Mouse (Mus musculus): Measurements from ENCODE around the gene Ikzf2. TPM values are rescaled to one million over a fixed set of nuclear protein-coding genes. Genes with fewer than 3 reads are reported as not detected.

Ikzf2 gene
- polyA plus RNA-seq, 1 experiment: 11.1 TPM

GRCm38 (mm10) chr1:69653419-69653818 is 33.6 kb downstream of the Ikzf2 start:
- Histone ChIP-seq H3K4me3 (ENCODE audit: insufficient read depth, low read length) (no peak overlapping the region), H3K27ac (ENCODE audit: insufficient read depth, low read length) (no peak overlapping the region), H3K4me1 (ENCODE audit: control insufficient read depth, insufficient read depth, low read length) (peaks cover 8% of the 10 kb centered on the region)
- TF ChIP-seq CTCF (IDR thresholded peaks at IDR 0.05; ENCODE audit: borderline replicate concordance, insufficient read depth, low read length): no peak
- no peak for TF ChIP-seq POLR2A (IDR thresholded peaks at IDR 0.05; ENCODE audit: low read depth, low read length)

GRCm38 (mm10) chr1:69643138-69643537 is 43.9 kb downstream of the Ikzf2 start:
- Histone ChIP-seq H3K27ac (ENCODE audit: insufficient read depth, low read length) (no peak overlapping the region), H3K4me3 (ENCODE audit: insufficient read depth, low read length) (no peak overlapping the region), H3K4me1 (ENCODE audit: control insufficient read depth, insufficient read depth, low read length) (peaks cover 3% of the 10 kb centered on the region; the same call in 1 of the 2 replicates)
- no peak for TF ChIP-seq CTCF (IDR thresholded peaks at IDR 0.05; ENCODE audit: borderline replicate concordance, insufficient read depth, low read length)
- no peak for TF ChIP-seq POLR2A (IDR thresholded peaks at IDR 0.05; ENCODE audit: low read depth, low read length)

GRCm38 (mm10) chr1:69641986-69642385 is 45.1 kb downstream of the Ikzf2 start:
- no peak overlapping the region for H3K27ac ChIP-seq (ENCODE audit: insufficient read depth, low read length)
- no peak overlapping the region for H3K4me3 ChIP-seq (ENCODE audit: insufficient read depth, low read length)
- H3K4me1 ChIP-seq (ENCODE audit: control insufficient read depth, insufficient read depth, low read length): peaks cover 3% of the 10 kb centered on the region; the same call in 1 of the 2 replicates
- TF ChIP-seq POLR2A (IDR thresholded peaks at IDR 0.05; ENCODE audit: low read depth, low read length) (no peak), CTCF (IDR thresholded peaks at IDR 0.05; ENCODE audit: borderline replicate concordance, insufficient read depth, low read length) (no peak)

- TF ChIP-seq POLR2A (IDR thresholded peaks at IDR 0.05; ENCODE audit: low read depth, low read length): no peak
- TF ChIP-seq CTCF (IDR thresholded peaks at IDR 0.05; ENCODE audit: borderline replicate concordance, insufficient read depth, low read length): no peak
- Histone ChIP-seq H3K4me3 (ENCODE audit: insufficient read depth, low read length) (no peak overlapping the region), H3K27ac (ENCODE audit: insufficient read depth, low read length) (no peak overlapping the region), H3K4me1 (ENCODE audit: control insufficient read depth, insufficient read depth, low read length) (peaks cover 3% of the 10 kb centered on the region; the same call in 1 of the 2 replicates)
These were observed 48.7 kb downstream of the Ikzf2 start for GRCm38 (mm10) chr1:69638321-69638720.

- Histone ChIP-seq H3K4me1 (ENCODE audit: control insufficient read depth, insufficient read depth, low read length) (peaks cover 3% of the 10 kb centered on the region; the same call in 1 of the 2 replicates), H3K4me3 (ENCODE audit: insufficient read depth, low read length) (no peak overlapping the region), H3K27ac (ENCODE audit: insufficient read depth, low read length) (no peak overlapping the region)
- no peak for TF ChIP-seq CTCF (IDR thresholded peaks at IDR 0.05; ENCODE audit: borderline replicate concordance, insufficient read depth, low read length)
- TF ChIP-seq POLR2A (IDR thresholded peaks at IDR 0.05; ENCODE audit: low read depth, low read length): no peak
These were observed 49.1 kb downstream of the Ikzf2 start for GRCm38 (mm10) chr1:69637907-69638306.

- TF ChIP-seq POLR2A (IDR thresholded peaks at IDR 0.05; ENCODE audit: low read depth, low read length) (no peak), CTCF (IDR thresholded peaks at IDR 0.05; ENCODE audit: borderline replicate concordance, insufficient read depth, low read length) (no peak)
- H3K4me1 ChIP-seq (ENCODE audit: control insufficient read depth, insufficient read depth, low read length): peaks cover 3% of the 10 kb centered on the region; the same call in 1 of the 2 replicates
- no peak overlapping the region for H3K4me3 ChIP-seq (ENCODE audit: insufficient read depth, low read length)
- no peak overlapping the region for H3K27ac ChIP-seq (ENCODE audit: insufficient read depth, low read length)
These were observed 52.8 kb downstream of the Ikzf2 start for GRCm38 (mm10) chr1:69634259-69634658.

- H3K27ac ChIP-seq (ENCODE audit: insufficient read depth, low read length): no peak overlapping the region
- no peak overlapping the region for H3K4me3 ChIP-seq (ENCODE audit: insufficient read depth, low read length)
- no peak for TF ChIP-seq POLR2A (IDR thresholded peaks at IDR 0.05; ENCODE audit: low read depth, low read length)
- TF ChIP-seq CTCF (IDR thresholded peaks at IDR 0.05; ENCODE audit: borderline replicate concordance, insufficient read depth, low read length): no peak
- H3K4me1 ChIP-seq (ENCODE audit: control insufficient read depth, insufficient read depth, low read length): no peaks in the 10 kb centered on the region
These were observed 56.5 kb downstream of the Ikzf2 start for GRCm38 (mm10) chr1:69630508-69630907.

GRCm38 (mm10) chr1:69629513-69629912 is 57.5 kb downstream of the Ikzf2 start:
- H3K4me1 ChIP-seq (ENCODE audit: control insufficient read depth, insufficient read depth, low read length): no peaks in the 10 kb centered on the region
- no peak for TF ChIP-seq CTCF (IDR thresholded peaks at IDR 0.05; ENCODE audit: borderline replicate concordance, insufficient read depth, low read length)
- no peak for TF ChIP-seq POLR2A (IDR thresholded peaks at IDR 0.05; ENCODE audit: low read depth, low read length)
- no peak overlapping the region for H3K27ac ChIP-seq (ENCODE audit: insufficient read depth, low read length)
- no peak overlapping the region for H3K4me3 ChIP-seq (ENCODE audit: insufficient read depth, low read length)

GRCm38 (mm10) chr1:69612076-69612475 is 75.0 kb downstream of the Ikzf2 start:
- TF ChIP-seq CTCF (IDR thresholded peaks at IDR 0.05; ENCODE audit: borderline replicate concordance, insufficient read depth, low read length) (no peak), POLR2A (IDR thresholded peaks at IDR 0.05; ENCODE audit: low read depth, low read length) (no peak)

GRCm38 (mm10) chr1:69611204-69611725 is 75.8 kb downstream of the Ikzf2 start:
- Histone ChIP-seq H3K4me3 (ENCODE audit: insufficient read depth, low read length) (no peak overlapping the region), H3K27ac (ENCODE audit: insufficient read depth, low read length) (peak overlapping the region; percentile 97), H3K4me1 (ENCODE audit: control insufficient read depth, insufficient read depth, low read length) (peaks cover 21% of the 10 kb centered on the region)
- no peak for TF ChIP-seq POLR2A (IDR thresholded peaks at IDR 0.05; ENCODE audit: low read depth, low read length)
- no peak for TF ChIP-seq CTCF (IDR thresholded peaks at IDR 0.05; ENCODE audit: borderline replicate concordance, insufficient read depth, low read length)

More at GRCm38 (mm10) chr1:69612076-69612475, 75.0 kb downstream of the Ikzf2 start:
- H3K4me3 ChIP-seq (ENCODE audit: insufficient read depth, low read length): no peak overlapping the region
- peaks cover 21% of the 10 kb centered on the region for H3K4me1 ChIP-seq (ENCODE audit: control insufficient read depth, insufficient read depth, low read length)
- no peak overlapping the region for H3K27ac ChIP-seq (ENCODE audit: insufficient read depth, low read length)

Measured in embryonic fibroblast, embryonic 13.5 days (primary cell).